Mouse (Mus musculus) forebrain, embryonic 10.5 days (tissue): ENCODE measurements around the gene Tex44. TPM values are rescaled to one million over a fixed set of nuclear protein-coding genes. Genes with fewer than 3 reads are reported as not detected.

Experiments
- DNase-seq: peaks from one replicate; pipeline ENCODE4 v3.0.0-alpha.2; 2017; ENCODE audit warnings: low spot score; ENCODE audit errors: extremely low spot score
- H3K27ac ChIP-seq: fragments of 300-500 bp; sonication (generic); 2 replicates; pipeline ENCODE4 v1.5.1; 2016; ENCODE audit warnings: mild to moderate bottlenecking
- H3K27me3 ChIP-seq: fragments of 300-500 bp; sonication (generic); 2 replicates; pipeline ENCODE4 v1.6.1; 2016; ENCODE audit warnings: mild to moderate bottlenecking; ENCODE audit not compliant: poor library complexity, severe bottlenecking
- H3K36me3 ChIP-seq: fragments of 300-500 bp; sonication (generic); replicated peaks from 2 replicates; pipeline ENCODE4 v1.6.1; 2016; ENCODE audit warnings: mild to moderate bottlenecking, moderate library complexity
- H3K4me1 ChIP-seq: fragments of 300-500 bp; sonication (generic); 2 replicates; pipeline ENCODE4 v1.6.1; 2016
- H3K4me3 ChIP-seq: fragments of 300-500 bp; sonication (generic); 2 replicates; pipeline ENCODE4 v1.5.1; 2016; ENCODE audit warnings: mild to moderate bottlenecking, moderate library complexity
- H3K9me3 ChIP-seq: fragments of 300-500 bp; sonication (generic); 2 replicates; pipeline ENCODE4 v1.6.1; 2016; ENCODE audit warnings: mild to moderate bottlenecking, moderate library complexity
- WGBS: fragments of 180-500 bp; shearing (Covaris S2); methylation state at CpG from one replicate; pipeline ENCODE4 v1.1.7; 2016; 5-methylcytosine and 5-hydroxymethylcytosine counted together
- polyA plus RNA-seq: library from polyadenylated mRNA; unstranded; fragments of >200 nt; fragmentation: Nextera tagmentation; extraction: Ambion mirVana; gene quantifications from 2 replicates; pipeline ENCODE4 v1.2.1, GENCODE M21; 2016

Tex44 gene
- not detected in 2 replicates for polyA plus RNA-seq

- Histone ChIP-seq H3K4me1 (peaks cover 39% of the 10 kb centered on the region), H3K9me3 (no peaks in the 10 kb centered on the region), H3K27ac (peak within 1 kb of the TSS; percentile 89), H3K36me3 (no peaks in the 10 kb centered on the region), H3K4me3 (peak within 1 kb of the TSS; percentile 27), H3K27me3 (no peaks in the 10 kb centered on the region)
- WGBS, result 95% methylated on average over 8 of the region's 8 CpGs
- no peak for DNase-seq
Measured at GRCm38 (mm10) chr1:86426128-86426527, at the start of gene Tex44, which contains the start of gene Nmur1. Gene Tex44 (plus strand): TSS chr1:86426329. Gene Nmur1 (minus strand): TSS chr1:86426228.

GRCm38 (mm10) chr1:86376354-86376753 lies 49.8 kb upstream of the Tex44 start:
- Histone ChIP-seq H3K4me3 (no peak overlapping the region), H3K36me3 (no peaks in the 10 kb centered on the region), H3K27me3 (no peaks in the 10 kb centered on the region), H3K4me1 (peaks cover 8% of the 10 kb centered on the region; the same call in 1 of the 2 replicates), H3K9me3 (no peaks in the 10 kb centered on the region), H3K27ac (no peak overlapping the region)
- 86% methylated on average over 5 of the region's 5 CpGs for WGBS
- no peak for DNase-seq

GRCm38 (mm10) chr1:86378662-86379061 lies 47.5 kb upstream of the Tex44 start:
- WGBS, result 86% methylated on average over 6 of the region's 6 CpGs
- Histone ChIP-seq H3K9me3 (no peaks in the 10 kb centered on the region), H3K36me3 (no peaks in the 10 kb centered on the region), H3K4me3 (no peak overlapping the region), H3K4me1 (peaks cover 8% of the 10 kb centered on the region; the same call in 1 of the 2 replicates), H3K27me3 (no peaks in the 10 kb centered on the region), H3K27ac (no peak overlapping the region)
- DNase-seq, result no peak

GRCm38 (mm10) chr1:86379161-86379569 lies 47.0 kb upstream of the Tex44 start:
- Histone ChIP-seq H3K27ac (no peak overlapping the region), H3K27me3 (no peaks in the 10 kb centered on the region), H3K4me3 (no peak overlapping the region), H3K9me3 (no peaks in the 10 kb centered on the region), H3K36me3 (no peaks in the 10 kb centered on the region), H3K4me1 (peaks cover 8% of the 10 kb centered on the region; the same call in 1 of the 2 replicates)
- DNase-seq, result no peak
- WGBS, result 84% methylated on average over 9 of the region's 9 CpGs

- H3K36me3 ChIP-seq, result no peaks in the 10 kb centered on the region
- peaks cover 8% of the 10 kb centered on the region; the same call in 1 of the 2 replicates for H3K4me1 ChIP-seq
- peak overlapping the region; percentile 26; the same call in 1 of the 2 replicates for H3K27ac ChIP-seq
- H3K4me3 ChIP-seq, result peak overlapping the region; percentile 11; the same call in 1 of the 2 replicates
- peak; percentile 34 for DNase-seq
- no peaks in the 10 kb centered on the region for H3K9me3 ChIP-seq
- H3K27me3 ChIP-seq, result no peaks in the 10 kb centered on the region
- WGBS, result 44% methylated on average over 13 of the region's 13 CpGs
Measured at GRCm38 (mm10) chr1:86381027-86381426, 45.1 kb upstream of the Tex44 start.

- peak; percentile 79 for DNase-seq
- Histone ChIP-seq H3K36me3 (no peaks in the 10 kb centered on the region), H3K27me3 (peaks cover 4% of the 10 kb centered on the region; the same call in 1 of the 2 replicates), H3K4me1 (peaks cover 5% of the 10 kb centered on the region; the same call in 1 of the 2 replicates), H3K9me3 (no peaks in the 10 kb centered on the region), H3K27ac (no peak overlapping the region), H3K4me3 (no peak overlapping the region)
- WGBS, result 4% methylated on average over 11 of the region's 11 CpGs
Measured at GRCm38 (mm10) chr1:86389230-86389629, 36.9 kb upstream of the Tex44 start.

- Histone ChIP-seq H3K36me3 (no peaks in the 10 kb centered on the region), H3K9me3 (no peaks in the 10 kb centered on the region), H3K4me3 (no peak overlapping the region), H3K4me1 (peaks cover 5% of the 10 kb centered on the region; the same call in 1 of the 2 replicates), H3K27me3 (peaks cover 4% of the 10 kb centered on the region; the same call in 1 of the 2 replicates), H3K27ac (no peak overlapping the region)
- DNase-seq, result no peak
- 83% methylated on average over 2 of the region's 2 CpGs for WGBS
Measured at GRCm38 (mm10) chr1:86391425-86391824, 34.7 kb upstream of the Tex44 start.

GRCm38 (mm10) chr1:86393219-86393618 lies 32.9 kb upstream of the Tex44 start:
- Histone ChIP-seq H3K4me1 (peaks cover 12% of the 10 kb centered on the region), H3K27ac (no peak overlapping the region), H3K36me3 (no peaks in the 10 kb centered on the region), H3K4me3 (no peak overlapping the region), H3K27me3 (no peaks in the 10 kb centered on the region), H3K9me3 (no peaks in the 10 kb centered on the region)
- 94% methylated on average over 3 of the region's 3 CpGs for WGBS
- no peak for DNase-seq

GRCm38 (mm10) chr1:86394246-86394645 lies 31.9 kb upstream of the Tex44 start:
- H3K27ac ChIP-seq, result no peak overlapping the region
- H3K4me1 ChIP-seq, result peaks cover 18% of the 10 kb centered on the region
- H3K9me3 ChIP-seq, result no peaks in the 10 kb centered on the region
- 93% methylated on average over 3 of the region's 3 CpGs for WGBS
- no peaks in the 10 kb centered on the region for H3K27me3 ChIP-seq
- DNase-seq, result no peak
- no peaks in the 10 kb centered on the region for H3K36me3 ChIP-seq
- no peak overlapping the region for H3K4me3 ChIP-seq

GRCm38 (mm10) chr1:86395897-86396296 lies 30.2 kb upstream of the Tex44 start:
- Histone ChIP-seq H3K9me3 (no peaks in the 10 kb centered on the region), H3K4me3 (no peak overlapping the region), H3K4me1 (peaks cover 17% of the 10 kb centered on the region), H3K27ac (no peak overlapping the region), H3K27me3 (no peaks in the 10 kb centered on the region), H3K36me3 (no peaks in the 10 kb centered on the region)
- WGBS, result 73% methylated on average over 7 of the region's 7 CpGs
- DNase-seq, result no peak

- H3K4me3 ChIP-seq, result no peak overlapping the region
- no peaks in the 10 kb centered on the region for H3K36me3 ChIP-seq
- no peaks in the 10 kb centered on the region for H3K9me3 ChIP-seq
- WGBS, result 85% methylated on average over 8 of the region's 8 CpGs
- H3K27me3 ChIP-seq, result no peaks in the 10 kb centered on the region
- DNase-seq, result no peak
- no peak overlapping the region for H3K27ac ChIP-seq
- peaks cover 17% of the 10 kb centered on the region for H3K4me1 ChIP-seq
Measured at GRCm38 (mm10) chr1:86397621-86398020, 28.5 kb upstream of the Tex44 start.

- H3K9me3 ChIP-seq, result no peaks in the 10 kb centered on the region
- no peaks in the 10 kb centered on the region for H3K27me3 ChIP-seq
- WGBS, result 67% methylated on average over 7 of the region's 7 CpGs
- peaks cover 17% of the 10 kb centered on the region for H3K4me1 ChIP-seq
- H3K4me3 ChIP-seq, result no peak overlapping the region
- DNase-seq, result no peak
- no peaks in the 10 kb centered on the region for H3K36me3 ChIP-seq
- no peak overlapping the region for H3K27ac ChIP-seq
Measured at GRCm38 (mm10) chr1:86398222-86398621, 27.9 kb upstream of the Tex44 start.

GRCm38 (mm10) chr1:86399322-86399721 lies 26.8 kb upstream of the Tex44 start:
- no peak for DNase-seq
- Histone ChIP-seq H3K27me3 (no peaks in the 10 kb centered on the region), H3K4me3 (no peak overlapping the region), H3K36me3 (no peaks in the 10 kb centered on the region), H3K9me3 (no peaks in the 10 kb centered on the region), H3K27ac (no peak overlapping the region), H3K4me1 (peaks cover 17% of the 10 kb centered on the region)
- WGBS, result 85% methylated on average over 3 of the region's 3 CpGs
